In the genomic region with DNA sequence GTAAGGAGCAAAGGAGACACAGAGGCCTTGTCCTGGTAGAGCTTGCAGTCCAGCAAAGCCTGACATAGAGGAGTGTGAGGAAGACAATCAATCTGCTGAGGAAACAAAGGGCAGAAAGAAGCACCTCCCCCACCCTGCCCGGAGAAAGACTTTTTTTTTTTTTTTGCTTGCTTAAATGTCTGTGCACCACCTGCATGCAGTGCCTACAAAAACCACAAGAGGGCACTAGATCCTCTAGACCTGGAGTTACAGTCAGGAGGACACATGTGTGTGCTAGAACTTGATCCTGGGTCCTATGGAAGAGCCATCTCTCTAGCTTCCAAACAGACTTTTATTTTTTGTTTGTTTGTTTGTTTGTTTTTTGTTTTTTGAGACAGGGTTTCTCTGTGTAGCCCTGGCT, we compare ENCODE assay signal across 1 mouse cellular context.
TF ChIP-seq lines count a peak whose summit lies in the region.

No protein-coding gene starts in this region.

TF ChIP-seq in C2C12, 6 proteins besides CTCF, POLR2A, EP300 and RAD21:
- TF ChIP-seq MAX (IDR thresholded peaks at IDR 0.05) (peak; percentile 50), MYOD1 (IDR thresholded peaks at IDR 0.05; ENCODE audit: control insufficient read depth, insufficient read length, low read depth) (no peak), CEBPB (IDR thresholded peaks at IDR 0.05; ENCODE audit: low read depth) (no peak)
